Mouse (Mus musculus): ENCODE measurements around the gene Sap30. TPM values are rescaled to one million over a fixed set of nuclear protein-coding genes. Genes with fewer than 3 reads are reported as not detected.
"Not testable (repeated sequence)": the region's sequence is repeated elsewhere in the genome, so short reads cannot be mapped to it uniquely, and the experiment has no call there.

The Sap30 gene
- total and polyA plus RNA-seq, 3 experiments = 17.3 to 55.5 (median 24.5) TPM

DNA sequence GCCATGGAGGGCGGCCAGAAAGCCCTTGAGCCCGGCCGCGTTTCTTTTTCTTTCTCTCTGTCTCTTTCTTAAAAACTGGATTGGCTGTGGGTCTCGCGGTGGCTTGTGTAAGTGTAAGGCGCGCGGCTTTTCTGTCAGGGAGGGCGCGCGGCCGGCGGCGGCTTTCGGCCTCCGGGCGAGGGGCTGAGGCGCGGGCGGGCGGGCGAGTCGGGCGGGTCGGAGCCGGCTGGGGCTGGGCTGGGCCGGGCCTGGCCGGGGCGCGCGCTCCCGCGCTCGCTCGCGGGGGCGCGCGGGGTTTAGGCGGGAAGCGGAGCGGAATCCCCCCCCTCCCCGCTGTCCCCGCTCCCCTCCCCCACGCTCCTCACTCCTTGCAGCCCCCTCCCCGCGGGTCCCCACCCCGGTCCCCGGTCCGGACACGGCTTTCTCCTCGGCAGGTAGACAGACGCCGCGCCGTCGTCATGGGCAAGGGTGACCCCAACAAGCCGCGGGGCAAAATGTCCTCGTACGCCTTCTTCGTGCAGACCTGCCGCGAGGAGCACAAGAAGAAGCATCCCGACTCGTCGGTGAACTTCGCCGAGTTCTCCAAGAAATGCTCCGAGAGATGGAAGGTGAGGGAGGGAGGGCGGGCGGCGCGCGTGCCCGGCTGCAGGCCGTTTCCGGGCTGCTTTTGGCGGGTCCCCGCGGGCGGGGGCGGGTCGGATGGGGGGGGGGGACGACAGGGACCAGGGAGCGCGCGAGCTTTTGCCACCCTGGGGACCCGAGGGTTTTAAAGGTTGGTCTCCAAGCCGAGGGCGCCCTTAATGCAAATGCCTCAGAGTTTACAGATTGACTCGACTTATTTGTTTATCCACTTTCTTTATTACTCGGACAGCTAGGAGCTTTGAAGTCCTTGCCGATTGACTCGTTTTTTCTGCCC is 24.7 kb upstream of the Sap30 start:
- H3K4me1 ChIP-seq (ENCODE audit: insufficient read depth, low read depth, low read length) = peaks cover 34% of the 10 kb centered on the region
- no peaks in the 10 kb centered on the region for H3K9me3 ChIP-seq (replicated peaks)
- peak overlapping the region; percentile 82 for H3K4me3 ChIP-seq (ENCODE audit: low read depth, low read length)
- DNase-seq (ENCODE audit: low spot score) (peak; percentile 48), ATAC-seq (ENCODE audit: extremely low read depth, insufficient number of reproducible peaks, low FRiP score, poor library complexity, severe bottlenecking) (no peak)
- no peaks in the 10 kb centered on the region for H3K27me3 ChIP-seq (ENCODE audit: insufficient read depth, low read length)
- peaks cover 44% of the 10 kb centered on the region for H3K36me3 ChIP-seq (replicated peaks)
- no peak for TF ChIP-seq POLR2AphosphoS5 (IDR thresholded peaks at IDR 0.05; ENCODE audit: insufficient replicate concordance, low read depth, low read length)
- no peak for TF ChIP-seq GATA2 (IDR thresholded peaks at IDR 0.05; ENCODE audit: borderline replicate concordance, low read depth, low read length)
- no peak for TF ChIP-seq CTCF (IDR thresholded peaks at IDR 0.05; ENCODE audit: low read depth, low read length)
- TF ChIP-seq TAL1 (conservative IDR thresholded peaks at IDR 0.05; ENCODE audit: low read depth, low read length) = no peak
- TF ChIP-seq GATA1 (IDR thresholded peaks at IDR 0.05; ENCODE audit: borderline replicate concordance, low read length) = no peak

DNA sequence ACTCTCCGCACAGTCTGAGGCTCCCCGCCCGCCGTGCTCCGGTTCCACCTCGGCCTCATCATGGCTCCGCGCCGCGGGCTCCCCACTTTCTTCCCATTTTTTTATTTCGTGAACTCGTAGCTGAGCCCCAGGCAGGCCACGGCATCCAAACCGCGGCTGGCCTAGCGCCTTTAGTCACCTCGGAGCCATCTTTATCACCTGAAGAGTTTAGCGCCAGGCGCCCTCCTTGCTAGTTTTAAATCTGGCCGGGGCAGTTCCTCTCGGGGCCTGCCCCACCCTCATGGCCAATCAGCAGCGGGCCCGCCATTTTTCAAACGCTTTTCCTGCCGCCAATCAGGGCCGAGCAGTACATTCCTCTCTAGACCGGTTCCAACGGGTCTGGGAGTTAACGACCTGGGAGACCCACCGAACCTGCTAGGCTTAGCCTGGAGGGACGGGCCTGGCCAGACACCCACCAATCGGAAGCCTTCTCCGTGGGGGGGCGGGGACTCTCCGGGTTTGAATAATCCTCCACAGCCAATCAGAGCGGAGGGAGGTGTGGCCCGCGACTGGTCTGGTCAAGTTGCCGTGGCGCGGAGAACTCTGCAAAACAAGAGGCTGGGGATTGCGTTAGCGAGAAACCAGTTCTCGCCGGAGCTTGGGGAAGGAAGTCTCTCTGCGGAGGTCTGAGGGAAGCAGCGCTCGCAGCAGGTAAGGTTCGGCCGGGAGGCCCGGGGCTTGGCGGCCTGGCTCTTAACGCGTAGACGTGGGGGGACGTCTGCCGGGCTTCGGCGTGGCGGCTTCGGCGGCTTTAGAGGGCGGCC is 23.9 kb upstream of the Sap30 start, which contains the start of gene Hmgb2:
TSS of gene Hmgb2 (plus strand) at position 592 of the 803 bp plus-strand sequence.
- H3K4me3 ChIP-seq (ENCODE audit: low read depth, low read length) = peak within 1 kb of the TSS; percentile 82
- TF ChIP-seq POLR2AphosphoS5 (IDR thresholded peaks at IDR 0.05; ENCODE audit: insufficient replicate concordance, low read depth, low read length) (peak; percentile 78; the same call in 1 of the 2 replicates), TAL1 (conservative IDR thresholded peaks at IDR 0.05; ENCODE audit: low read depth, low read length) (no peak)
- no peaks in the 10 kb centered on the region for H3K27me3 ChIP-seq (ENCODE audit: insufficient read depth, low read length)
- H3K36me3 ChIP-seq (replicated peaks) = peaks cover 43% of the 10 kb centered on the region
- ATAC-seq (ENCODE audit: extremely low read depth, insufficient number of reproducible peaks, low FRiP score, poor library complexity, severe bottlenecking) = peak; percentile 99
- DNase-seq (ENCODE audit: low spot score) = peak; percentile 98
- H3K4me1 ChIP-seq (ENCODE audit: insufficient read depth, low read depth, low read length) = peaks cover 34% of the 10 kb centered on the region
- H3K9me3 ChIP-seq (replicated peaks) = no peaks in the 10 kb centered on the region

DNA sequence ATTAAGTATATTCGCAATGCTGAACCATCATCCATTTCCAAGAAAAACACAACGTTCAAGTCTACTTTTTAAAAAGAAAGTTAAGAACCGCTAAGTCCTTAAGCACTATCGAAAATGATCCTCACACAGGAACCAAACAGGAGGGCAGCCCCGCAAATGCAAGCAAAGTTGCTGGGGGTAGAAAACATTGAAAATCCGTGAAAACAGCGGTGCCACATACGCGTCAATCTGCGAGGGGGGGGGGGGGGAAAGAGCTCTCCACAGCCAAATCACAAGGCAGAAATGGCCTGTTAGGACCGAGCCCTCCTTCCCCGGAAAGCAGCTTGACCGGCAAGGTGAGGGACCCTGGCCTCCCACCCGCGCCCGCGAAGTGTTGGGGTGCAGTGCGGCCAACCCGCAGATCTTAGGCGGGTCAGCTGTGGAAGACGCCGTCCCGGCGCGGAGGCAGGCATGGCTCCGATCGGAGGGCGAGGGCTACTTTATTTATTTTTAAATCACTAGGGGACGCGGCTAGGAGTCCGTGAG is 23.2 kb upstream of the Sap30 start:
- peak; percentile 28 for DNase-seq (ENCODE audit: low spot score)
- no peak for TF ChIP-seq CTCF (IDR thresholded peaks at IDR 0.05; ENCODE audit: low read depth, low read length)
- no peak for TF ChIP-seq GATA1 (IDR thresholded peaks at IDR 0.05; ENCODE audit: borderline replicate concordance, low read length)
- TF ChIP-seq GATA2 (IDR thresholded peaks at IDR 0.05; ENCODE audit: borderline replicate concordance, low read depth, low read length) = no peak
- no peak for TF ChIP-seq POLR2AphosphoS5 (IDR thresholded peaks at IDR 0.05; ENCODE audit: insufficient replicate concordance, low read depth, low read length)
- TF ChIP-seq TAL1 (conservative IDR thresholded peaks at IDR 0.05; ENCODE audit: low read depth, low read length) = no peak
- no peak for ATAC-seq (ENCODE audit: extremely low read depth, insufficient number of reproducible peaks, low FRiP score, poor library complexity, severe bottlenecking)
- H3K9me3 ChIP-seq (replicated peaks) = no peaks in the 10 kb centered on the region
- H3K4me1 ChIP-seq (ENCODE audit: insufficient read depth, low read depth, low read length) = peaks cover 37% of the 10 kb centered on the region
- peak overlapping the region; percentile 82 for H3K4me3 ChIP-seq (ENCODE audit: low read depth, low read length)
- no peaks in the 10 kb centered on the region for H3K27me3 ChIP-seq (ENCODE audit: insufficient read depth, low read length)
- H3K36me3 ChIP-seq (replicated peaks) = peaks cover 37% of the 10 kb centered on the region

DNA sequence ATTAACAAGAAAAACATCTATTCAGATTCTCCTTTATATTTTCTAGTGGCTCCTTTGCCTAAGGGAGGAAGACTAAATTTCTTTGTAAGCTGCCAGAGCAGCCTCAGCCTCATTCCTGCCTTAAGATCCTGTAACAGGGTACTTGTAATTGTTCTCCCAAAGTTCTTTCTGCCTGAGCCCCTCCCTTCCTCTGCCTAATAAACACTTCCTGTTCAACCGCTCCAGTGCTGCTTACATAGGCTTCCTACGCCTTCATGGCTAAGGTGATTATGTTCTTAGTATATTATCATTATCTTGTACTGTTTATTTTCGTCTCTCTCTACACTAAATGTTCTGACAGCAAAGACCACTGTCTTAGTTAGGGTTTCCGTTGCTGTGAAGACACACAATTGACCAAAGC is 21.0 kb upstream of the Sap30 start:
- Histone ChIP-seq H3K27me3 (ENCODE audit: insufficient read depth, low read length) (no peaks in the 10 kb centered on the region), H3K4me1 (ENCODE audit: insufficient read depth, low read depth, low read length) (peaks cover 36% of the 10 kb centered on the region), H3K9me3 (replicated peaks) (no peaks in the 10 kb centered on the region), H3K4me3 (ENCODE audit: low read depth, low read length) (no peak overlapping the region), H3K36me3 (replicated peaks) (peaks cover 37% of the 10 kb centered on the region)
- DNase-seq (ENCODE audit: low spot score) = no peak
- no peak for ATAC-seq (ENCODE audit: extremely low read depth, insufficient number of reproducible peaks, low FRiP score, poor library complexity, severe bottlenecking)
- no peak for TF ChIP-seq CTCF (IDR thresholded peaks at IDR 0.05; ENCODE audit: low read depth, low read length)
- TF ChIP-seq GATA1 (IDR thresholded peaks at IDR 0.05; ENCODE audit: borderline replicate concordance, low read length) = no peak
- no peak for TF ChIP-seq TAL1 (conservative IDR thresholded peaks at IDR 0.05; ENCODE audit: low read depth, low read length)
- no peak for TF ChIP-seq POLR2AphosphoS5 (IDR thresholded peaks at IDR 0.05; ENCODE audit: insufficient replicate concordance, low read depth, low read length)
- no peak for TF ChIP-seq GATA2 (IDR thresholded peaks at IDR 0.05; ENCODE audit: borderline replicate concordance, low read depth, low read length)

DNA sequence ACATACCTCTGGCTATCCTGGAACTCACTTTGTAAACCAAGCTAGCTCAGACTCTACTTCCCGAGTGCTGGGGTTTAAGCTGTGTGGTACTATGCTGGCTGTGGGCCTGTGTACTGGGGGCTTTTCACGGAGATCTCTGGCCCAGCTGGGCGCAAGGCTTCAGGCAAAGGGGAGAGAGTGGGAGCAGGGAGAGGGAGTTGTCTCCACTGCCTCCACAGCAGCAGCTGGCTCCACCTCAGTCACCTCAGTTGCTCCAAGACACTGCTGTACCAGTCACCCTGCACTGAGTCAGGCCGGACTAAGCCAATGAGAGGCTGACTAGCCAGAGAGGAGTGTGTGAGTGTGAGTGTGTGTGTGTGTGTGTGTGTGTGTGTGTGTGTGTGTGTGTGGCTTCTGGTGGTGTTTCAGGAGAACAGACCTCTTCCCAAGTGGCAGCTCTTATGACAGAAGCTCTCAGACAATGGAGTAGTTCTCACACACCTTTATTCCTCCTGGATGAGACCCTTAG is 19.9 kb upstream of the Sap30 start:
- Histone ChIP-seq H3K9me3 (replicated peaks) (no peaks in the 10 kb centered on the region), H3K36me3 (replicated peaks) (peaks cover 32% of the 10 kb centered on the region), H3K4me1 (ENCODE audit: insufficient read depth, low read depth, low read length) (peaks cover 36% of the 10 kb centered on the region), H3K4me3 (ENCODE audit: low read depth, low read length) (no peak overlapping the region), H3K27me3 (ENCODE audit: insufficient read depth, low read length) (no peaks in the 10 kb centered on the region)
- TF ChIP-seq POLR2AphosphoS5 (IDR thresholded peaks at IDR 0.05; ENCODE audit: insufficient replicate concordance, low read depth, low read length) (no peak), CTCF (IDR thresholded peaks at IDR 0.05; ENCODE audit: low read depth, low read length) (no peak), GATA1 (IDR thresholded peaks at IDR 0.05; ENCODE audit: borderline replicate concordance, low read length) (no peak), TAL1 (conservative IDR thresholded peaks at IDR 0.05; ENCODE audit: low read depth, low read length) (no peak), GATA2 (IDR thresholded peaks at IDR 0.05; ENCODE audit: borderline replicate concordance, low read depth, low read length) (no peak)
- ATAC-seq (ENCODE audit: extremely low read depth, insufficient number of reproducible peaks, low FRiP score, poor library complexity, severe bottlenecking) (no peak), DNase-seq (ENCODE audit: low spot score) (no peak)

DNA sequence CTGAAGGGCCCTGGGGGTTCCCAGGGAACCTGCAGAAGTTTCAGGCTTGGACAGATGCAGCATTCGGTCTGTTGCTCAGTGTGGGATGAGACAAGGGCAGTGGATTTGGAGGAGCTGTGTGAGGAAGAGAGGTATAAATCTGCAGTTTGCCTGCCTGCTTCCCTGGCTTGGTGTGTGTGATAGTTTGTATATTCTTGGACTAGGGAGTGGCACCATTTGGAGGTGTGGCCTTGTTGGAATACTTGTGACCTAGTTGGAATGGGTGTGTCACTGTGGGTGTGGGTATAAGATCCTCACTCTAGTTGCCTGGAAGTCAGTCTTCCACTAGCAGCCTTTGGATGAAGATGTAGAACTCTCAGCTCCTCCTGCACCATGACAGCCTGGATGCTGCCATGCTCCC is 17.8 kb upstream of the Sap30 start:
- H3K9me3 ChIP-seq (replicated peaks); ATAC-seq (ENCODE audit: extremely low read depth, insufficient number of reproducible peaks, low FRiP score, poor library complexity, severe bottlenecking); H3K4me3 ChIP-seq (ENCODE audit: low read depth, low read length); DNase-seq (ENCODE audit: low spot score); H3K27me3 ChIP-seq (ENCODE audit: insufficient read depth, low read length): not testable (repeated sequence)
- peaks cover 35% of the 10 kb centered on the region for H3K36me3 ChIP-seq (replicated peaks)
- peaks cover 29% of the 10 kb centered on the region for H3K4me1 ChIP-seq (ENCODE audit: insufficient read depth, low read depth, low read length)

Measured in G1E (cell line).